Mouse (Mus musculus) G1E (cell line): ENCODE measurements around the gene Snx27. TPM values are rescaled to one million over a fixed set of nuclear protein-coding genes. Genes with fewer than 3 reads are reported as not detected.

Experiments used
- ATAC-seq: 2 replicates; pipeline ENCODE4 v1.8.0; 2016; ENCODE audit warnings: mild to moderate bottlenecking; ENCODE audit not compliant: insufficient number of reproducible peaks, poor library complexity, low FRiP score, severe bottlenecking; ENCODE audit errors: extremely low read depth
- DNase-seq: peaks from one replicate; pipeline ENCODE4 v3.0.0; 2012; ENCODE audit warnings: low spot score
- H3K27me3 ChIP-seq: 2 replicates; pipeline ENCODE4 v1.6.1; 2012; ENCODE audit warnings: mild to moderate bottlenecking, low read length, inconsistent platforms; ENCODE audit not compliant: insufficient read depth
- H3K36me3 ChIP-seq: replicated peaks from 2 replicates; pipeline ENCODE3; 2012; ENCODE audit warnings: mild to moderate bottlenecking, inconsistent platforms
- H3K4me1 ChIP-seq: 2 replicates; pipeline ENCODE4 v1.6.1; 2012; ENCODE audit warnings: low read depth, low read length, inconsistent platforms, mixed read lengths; ENCODE audit not compliant: insufficient read depth
- H3K4me3 ChIP-seq: 2 replicates; pipeline ENCODE4 v1.5.1; 2012; ENCODE audit warnings: low read depth, mild to moderate bottlenecking, inconsistent platforms, low read length, moderate library complexity, mixed read lengths
- H3K9me3 ChIP-seq: replicated peaks from 2 replicates; pipeline ENCODE4 v1.6.1; 2012; ENCODE audit warnings: inconsistent platforms
- CTCF ChIP-seq: IDR thresholded peaks from 2 replicates; pipeline ENCODE4 v1.5.1; 2012; ENCODE audit warnings: low read depth, low read length, inconsistent platforms, mixed read lengths
- GATA1 ChIP-seq: IDR thresholded peaks from 2 replicates; pipeline ENCODE4 v1.6.1; 2012; ENCODE audit warnings: borderline replicate concordance, low read length, inconsistent platforms, mixed read lengths
- GATA2 ChIP-seq: IDR thresholded peaks from 2 replicates; pipeline ENCODE4 v1.6.1; 2012; ENCODE audit warnings: low read depth, low read length, inconsistent platforms, borderline replicate concordance
- POLR2AphosphoS5 ChIP-seq: IDR thresholded peaks from 2 replicates; pipeline ENCODE4 v1.6.1; 2012; ENCODE audit warnings: low read depth, low read length, inconsistent platforms; ENCODE audit not compliant: insufficient replicate concordance
- TAL1 ChIP-seq: conservative IDR thresholded peaks from 2 replicates; pipeline ENCODE4 v1.6.1; 2012; ENCODE audit warnings: low read depth, low read length, inconsistent platforms, mixed read lengths
- polyA plus RNA-seq: library from polyadenylated mRNA; stranded (reverse); fragments of >175 nt; gene quantifications from 2 replicates; pipeline ENCODE4 v1.2.3, GENCODE M21; 2012
- total RNA-seq, 2 experiments: library from RNA; stranded (forward) in 1 of 2; stranded (reverse) in 1 of 2; fragments of 200-1000 nt in 1 of 2; fragments of >200 nt in 1 of 2; fragmentation: Nextera tagmentation in 1 of 2; gene quantifications; 2 replicates each; pipeline ENCODE4 v1.2.3; 2014 to 2017

Snx27 gene
- total and polyA plus RNA-seq, 3 experiments, result 10.5 to 38.8 (median 26.9) TPM

DNA sequence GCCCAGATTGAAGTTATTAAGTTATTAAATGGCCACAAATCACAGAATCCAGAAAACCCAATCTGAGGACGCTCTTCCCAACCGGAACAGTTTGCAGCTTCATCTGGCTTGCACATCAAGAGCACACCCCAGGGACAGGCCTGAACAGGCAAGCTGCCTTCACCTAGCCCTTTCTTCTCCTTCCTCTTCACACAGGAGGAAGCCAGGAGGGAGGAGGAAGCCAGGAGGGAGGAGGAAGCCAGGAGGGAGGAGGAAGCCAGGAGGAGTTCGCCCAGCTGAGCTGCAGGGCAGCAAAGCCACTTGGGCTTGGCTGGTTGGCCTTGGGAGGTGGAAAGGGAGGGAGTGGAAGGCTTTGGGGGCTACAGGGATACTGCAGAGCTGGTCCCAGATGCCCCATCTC lies 113.6 kb downstream of the Snx27 start:
- Histone ChIP-seq H3K4me3 (no peak overlapping the region), H3K27me3 (peaks cover 20% of the 10 kb centered on the region), H3K36me3 (no peaks in the 10 kb centered on the region), H3K9me3 (no peaks in the 10 kb centered on the region), H3K4me1 (no peaks in the 10 kb centered on the region)
- DNase-seq (no peak), ATAC-seq (no peak)
- no peak for TF ChIP-seq CTCF
- no peak for TF ChIP-seq GATA2
- no peak for TF ChIP-seq GATA1
- no peak for TF ChIP-seq TAL1
- no peak for TF ChIP-seq POLR2AphosphoS5

DNA sequence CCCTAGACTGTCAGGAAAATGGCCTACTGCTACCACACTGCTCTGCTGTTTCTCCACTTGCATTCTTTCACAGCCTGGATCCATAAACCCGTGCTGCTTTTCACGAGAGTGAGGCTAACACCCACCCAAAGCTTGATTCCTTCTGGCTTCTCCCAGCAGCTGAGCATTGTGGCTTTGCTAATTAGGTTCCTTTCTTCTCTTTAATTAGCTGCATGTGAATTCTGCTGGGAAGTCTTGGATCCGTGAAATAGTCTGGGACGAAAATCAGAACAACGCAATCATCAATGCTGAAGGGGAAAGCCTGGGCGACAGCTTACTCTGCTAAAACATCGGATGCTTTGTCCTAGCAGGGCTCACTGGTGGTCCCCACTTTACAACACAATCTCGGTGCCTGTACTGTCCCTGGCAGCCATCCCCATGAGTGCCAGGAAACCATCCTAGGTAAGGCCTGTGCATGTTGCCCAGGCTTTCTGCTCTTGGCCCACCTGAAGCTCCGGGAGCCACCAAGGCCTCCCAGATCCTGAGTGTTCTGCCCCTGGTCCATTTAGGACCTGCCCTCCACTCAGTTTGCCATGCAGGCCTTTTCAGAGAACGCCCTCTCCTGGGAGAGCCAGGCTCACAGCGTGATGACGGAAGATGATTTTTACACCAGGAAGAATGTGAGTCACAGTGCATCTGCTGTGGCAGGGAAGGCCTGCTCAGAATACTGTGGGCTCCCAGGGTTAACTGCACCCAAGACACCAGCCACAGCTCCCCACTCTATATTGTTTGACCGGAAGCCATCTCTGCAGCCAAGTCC lies 116.7 kb downstream of the Snx27 start:
- Histone ChIP-seq H3K36me3 (no peaks in the 10 kb centered on the region), H3K4me1 (no peaks in the 10 kb centered on the region), H3K27me3 (peaks cover 20% of the 10 kb centered on the region), H3K4me3 (no peak overlapping the region), H3K9me3 (no peaks in the 10 kb centered on the region)
- ATAC-seq (no peak), DNase-seq (no peak)
- no peak for TF ChIP-seq TAL1
- no peak for TF ChIP-seq GATA1
- TF ChIP-seq POLR2AphosphoS5, result no peak
- TF ChIP-seq CTCF, result no peak
- TF ChIP-seq GATA2, result no peak

DNA sequence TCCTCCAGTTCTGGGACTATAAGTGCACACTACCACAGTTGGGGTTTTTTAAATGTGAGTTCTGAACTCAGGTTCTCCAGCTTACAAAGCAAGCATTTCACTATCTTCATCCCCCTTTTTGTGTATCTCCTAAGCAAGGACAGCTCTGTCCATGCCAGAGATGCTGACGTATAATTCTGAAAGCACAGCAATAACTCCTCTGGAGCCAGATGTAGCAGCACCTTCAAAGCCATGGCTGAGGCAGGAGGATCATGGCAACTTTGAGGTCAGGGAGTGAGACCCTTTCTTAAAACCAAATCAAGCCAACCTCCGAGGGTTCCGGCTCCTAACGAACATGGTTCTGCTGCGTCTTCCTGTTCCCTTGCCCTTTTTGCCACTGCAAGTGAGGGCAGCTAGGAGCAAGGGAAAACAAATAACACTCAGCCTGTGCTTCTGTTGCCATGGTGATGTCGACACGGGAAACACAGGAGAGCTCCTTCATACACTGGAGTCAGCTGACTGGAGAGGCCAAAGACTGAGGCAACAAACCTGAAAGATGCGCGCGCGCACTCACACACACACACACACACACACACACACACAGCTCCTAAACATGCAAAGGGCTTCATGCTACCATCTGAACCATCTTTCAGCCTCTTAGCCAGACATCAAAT lies 118.5 kb downstream of the Snx27 start:
- Histone ChIP-seq H3K9me3 (no peaks in the 10 kb centered on the region), H3K36me3 (no peaks in the 10 kb centered on the region), H3K4me1 (no peaks in the 10 kb centered on the region), H3K4me3 (no peak overlapping the region), H3K27me3 (peaks cover 20% of the 10 kb centered on the region)
- TF ChIP-seq POLR2AphosphoS5 (no peak), GATA1 (no peak), TAL1 (no peak), GATA2 (no peak), CTCF (no peak)
- no peak for DNase-seq
- no peak for ATAC-seq

DNA sequence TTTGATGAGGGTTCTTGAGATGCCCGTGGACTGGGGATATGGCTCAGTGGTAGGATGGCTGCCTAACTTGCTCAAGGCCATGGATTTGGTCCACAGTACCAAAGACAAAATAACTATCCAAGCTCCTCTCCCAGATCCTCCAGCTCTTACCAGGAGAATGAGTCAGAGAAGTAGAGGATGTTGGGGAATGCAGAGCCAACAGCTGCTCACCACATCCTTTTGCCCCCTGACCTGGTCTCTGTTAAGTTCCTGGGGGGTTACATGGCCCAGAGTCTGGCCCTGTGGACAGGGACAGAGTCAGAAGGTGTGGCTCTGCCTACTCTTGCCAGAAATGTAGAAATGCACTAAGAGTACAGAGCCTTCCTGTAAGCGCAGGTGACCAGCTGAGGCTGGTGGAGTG lies 122.7 kb downstream of the Snx27 start:
- TF ChIP-seq POLR2AphosphoS5, result no peak
- TF ChIP-seq GATA1, result no peak
- no peak for TF ChIP-seq TAL1
- no peak for TF ChIP-seq CTCF
- no peak for TF ChIP-seq GATA2
- Histone ChIP-seq H3K9me3 (0 out of 2 replicates have a peak, but pooled peaks cover 3% of the 10 kb centered on the region), H3K4me1 (peaks cover 4% of the 10 kb centered on the region), H3K27me3 (peaks cover 10% of the 10 kb centered on the region; the same call in 1 of the 2 replicates), H3K4me3 (no peak overlapping the region), H3K36me3 (peaks cover under 1% of the 10 kb centered on the region)
- ATAC-seq (no peak), DNase-seq (no peak)

- H3K4me3 ChIP-seq, result no peak overlapping the region
- no peak for TF ChIP-seq TAL1
- TF ChIP-seq GATA1, result no peak
- TF ChIP-seq GATA2, result no peak
- TF ChIP-seq POLR2AphosphoS5, result no peak
- no peak for TF ChIP-seq CTCF
- H3K36me3 ChIP-seq, result peaks cover 20% of the 10 kb centered on the region
- peaks cover 4% of the 10 kb centered on the region for H3K4me1 ChIP-seq
- ATAC-seq (no peak), DNase-seq (no peak)
- H3K27me3 ChIP-seq, result peaks cover 10% of the 10 kb centered on the region; the same call in 1 of the 2 replicates
- 0 out of 2 replicates have a peak, but pooled peaks cover 3% of the 10 kb centered on the region for H3K9me3 ChIP-seq
These were observed 125.5 kb downstream of the Snx27 start for GRCm38 (mm10) chr3:94457055-94457454.

GRCm38 (mm10) chr3:94456529-94457000 lies 126.0 kb downstream of the Snx27 start:
- DNase-seq (peak; percentile 83), ATAC-seq (peak; percentile 79)
- Histone ChIP-seq H3K4me1 (peaks cover 4% of the 10 kb centered on the region), H3K27me3 (peaks cover 10% of the 10 kb centered on the region; the same call in 1 of the 2 replicates), H3K36me3 (peaks cover 25% of the 10 kb centered on the region), H3K9me3 (0 out of 2 replicates have a peak, but pooled peaks cover 3% of the 10 kb centered on the region), H3K4me3 (peak overlapping the region; percentile 3; the same call in 1 of the 2 replicates)
- TF ChIP-seq CTCF (peak; percentile 54), GATA2 (no peak), POLR2AphosphoS5 (no peak)
